Mouse (Mus musculus) spleen, adult 2 months (tissue): Measurements from ENCODE around the gene Anks1.

Experiments used
- CTCF ChIP-seq: fragments of 200-500 bp; IDR thresholded peaks from 2 replicates; pipeline ENCODE4 v1.5.1; 2011; ENCODE audit warnings: mild to moderate bottlenecking, inconsistent platforms; ENCODE audit not compliant: insufficient read depth, insufficient read length, insufficient replicate concordance; ENCODE audit errors: extremely low read depth
- POLR2A ChIP-seq: fragments of 200-500 bp; IDR thresholded peaks from 2 replicates; pipeline ENCODE4 v1.6.1; 2011; ENCODE audit warnings: low read depth, low read length, inconsistent platforms

- TF ChIP-seq CTCF (peak; percentile 6; the same call in 1 of the 2 replicates), POLR2A (no peak)
Observed at GRCm38 (mm10) chr17:27969365-27969764, 60.3 kb downstream of the Anks1 start.
